Mouse (Mus musculus) ES-E14 (cell line): ENCODE measurements at regions not wholly inside any gene's neighbourhood (a gene's known extent, or its start where the extent isn't known, plus 50 kb on each side); places are given as distances from the start of the nearest gene placed in this dataset.

ENCODE experiments used
- HCFC1 ChIP-seq: IDR thresholded peaks from 2 replicates; pipeline ENCODE4 v1.6.1; 2012; ENCODE audit warnings: low read length, inconsistent platforms, borderline replicate concordance; ENCODE audit not compliant: insufficient read depth
- ZNF384 ChIP-seq: IDR thresholded peaks from 2 replicates; pipeline ENCODE4 v1.6.1; 2012; ENCODE audit warnings: low read depth, low read length, inconsistent platforms

DNA sequence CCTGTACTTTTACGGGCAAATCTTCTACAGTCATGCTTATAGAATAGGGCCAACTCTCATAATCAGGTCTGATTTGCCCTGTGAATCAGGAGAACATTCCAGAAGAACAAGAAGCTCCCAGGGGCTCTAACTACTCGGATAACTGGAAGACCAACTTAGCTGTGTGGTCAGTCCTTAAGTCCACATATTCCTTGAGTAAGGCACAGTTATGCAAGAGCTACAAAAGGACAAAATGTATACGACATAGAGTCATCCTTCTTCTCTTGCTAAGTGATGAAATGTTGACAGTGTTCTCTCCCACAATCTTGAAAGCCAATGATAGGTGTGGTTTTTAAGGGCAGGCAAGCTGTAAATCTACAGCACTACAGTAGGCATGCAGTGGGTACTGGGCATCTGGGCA is 310.7 kb upstream of the Pitrm1 start:
- no peak for TF ChIP-seq HCFC1
- TF ChIP-seq ZNF384, result no peak
